Mouse (Mus musculus): ENCODE measurements around the gene Maats1. TPM values are rescaled to one million over a fixed set of nuclear protein-coding genes. Genes with fewer than 3 reads are reported as not detected.
"Not testable (repeated sequence)": the region's sequence is repeated elsewhere in the genome, so short reads cannot be mapped to it uniquely, and the experiment has no call there.

Gene Maats1
- polyA plus RNA-seq, 1 experiment from 2014 or later: 0.98 TPM

DNA sequence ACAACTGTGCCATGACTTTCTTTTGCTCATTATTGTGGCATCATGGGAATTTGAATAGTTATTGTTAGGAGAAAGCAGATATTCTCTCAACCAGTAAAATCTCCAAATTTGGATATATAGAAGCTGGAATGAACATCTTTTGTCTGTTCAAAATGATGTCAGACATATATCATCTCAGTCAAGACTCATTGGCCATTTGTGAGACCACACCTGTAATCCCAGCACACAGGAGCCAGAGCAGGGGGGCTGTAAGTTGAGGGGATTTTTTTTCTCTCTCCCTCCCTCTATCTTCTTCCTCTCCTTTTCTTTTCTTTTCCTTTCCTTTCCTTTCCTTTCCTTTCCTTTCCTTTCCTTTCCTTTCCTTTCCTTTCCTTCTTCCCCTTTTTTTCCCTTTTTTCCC, 10.9 kb upstream of the Maats1 start:
- H3K36me3 ChIP-seq: peaks cover 43% of the 10 kb centered on the region
- H3K27me3 ChIP-seq (ENCODE audit: low read depth, poor library complexity, severe bottlenecking): no peaks in the 10 kb centered on the region
- no peaks in the 10 kb centered on the region for H3K9me3 ChIP-seq (replicated peaks)
- no peak overlapping the region for H3K27ac ChIP-seq (replicated peaks)
- no peak overlapping the region for H3K4me3 ChIP-seq
- peaks cover 7% of the 10 kb centered on the region for H3K4me1 ChIP-seq
- no peak for DNase-seq (ENCODE audit: low spot score)

DNA sequence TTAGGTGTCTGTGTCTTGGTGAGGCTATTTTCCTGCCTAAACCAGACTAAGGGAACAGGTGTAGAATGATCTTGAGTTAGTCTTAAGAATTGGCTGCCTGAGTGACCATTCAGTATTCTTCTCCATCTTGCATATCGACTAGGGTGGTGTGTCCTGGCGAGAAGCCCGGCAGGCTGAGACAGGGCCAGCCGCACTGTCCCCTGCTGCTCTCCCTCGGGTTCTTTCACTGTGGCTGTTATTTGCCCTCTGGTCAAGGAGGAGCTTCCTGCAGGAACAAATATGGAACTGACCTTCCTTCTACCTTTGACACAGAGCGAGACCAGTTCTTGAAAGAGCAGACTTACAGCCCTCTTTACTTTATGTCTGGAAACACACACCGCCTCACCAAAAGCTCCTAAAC, 10.1 kb upstream of the Maats1 start:
- DNase-seq (ENCODE audit: low spot score): no peak
- no peaks in the 10 kb centered on the region for H3K27me3 ChIP-seq (ENCODE audit: low read depth, poor library complexity, severe bottlenecking)
- H3K4me1 ChIP-seq: peaks cover 12% of the 10 kb centered on the region
- H3K36me3 ChIP-seq: peaks cover 43% of the 10 kb centered on the region
- no peak overlapping the region for H3K4me3 ChIP-seq
- no peaks in the 10 kb centered on the region for H3K9me3 ChIP-seq (replicated peaks)
- WGBS: 88% methylated on average over 7 of the region's 7 CpGs
- H3K27ac ChIP-seq (replicated peaks): no peak overlapping the region

DNA sequence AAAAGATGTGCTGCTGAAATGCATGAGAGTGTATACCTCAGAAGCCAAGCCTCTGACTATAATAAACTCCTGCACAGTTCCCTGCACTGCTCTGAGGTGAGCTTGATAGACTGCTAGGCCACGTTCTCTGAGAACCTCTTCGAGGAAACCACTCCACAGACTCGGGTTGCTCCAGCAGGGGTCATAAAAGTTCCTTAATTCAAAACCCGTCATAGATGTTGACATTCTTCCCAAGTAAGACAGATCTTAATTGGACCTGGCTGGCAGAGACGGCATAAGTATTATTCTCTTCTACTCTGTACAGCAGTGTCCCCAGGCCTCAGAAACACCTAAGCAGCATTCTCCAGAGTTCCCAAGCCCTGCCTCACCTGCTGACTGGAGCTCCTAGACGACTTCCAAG, 9.0 kb upstream of the Maats1 start:
- H3K27me3 ChIP-seq (ENCODE audit: low read depth, poor library complexity, severe bottlenecking): no peaks in the 10 kb centered on the region
- H3K36me3 ChIP-seq: peaks cover 41% of the 10 kb centered on the region
- no peak for DNase-seq (ENCODE audit: low spot score)
- no peaks in the 10 kb centered on the region for H3K9me3 ChIP-seq (replicated peaks)
- H3K4me1 ChIP-seq: peaks cover 12% of the 10 kb centered on the region
- H3K4me3 ChIP-seq: no peak overlapping the region
- no peak overlapping the region for H3K27ac ChIP-seq (replicated peaks)
- WGBS: 89% methylated on average over 6 of the region's 6 CpGs

DNA sequence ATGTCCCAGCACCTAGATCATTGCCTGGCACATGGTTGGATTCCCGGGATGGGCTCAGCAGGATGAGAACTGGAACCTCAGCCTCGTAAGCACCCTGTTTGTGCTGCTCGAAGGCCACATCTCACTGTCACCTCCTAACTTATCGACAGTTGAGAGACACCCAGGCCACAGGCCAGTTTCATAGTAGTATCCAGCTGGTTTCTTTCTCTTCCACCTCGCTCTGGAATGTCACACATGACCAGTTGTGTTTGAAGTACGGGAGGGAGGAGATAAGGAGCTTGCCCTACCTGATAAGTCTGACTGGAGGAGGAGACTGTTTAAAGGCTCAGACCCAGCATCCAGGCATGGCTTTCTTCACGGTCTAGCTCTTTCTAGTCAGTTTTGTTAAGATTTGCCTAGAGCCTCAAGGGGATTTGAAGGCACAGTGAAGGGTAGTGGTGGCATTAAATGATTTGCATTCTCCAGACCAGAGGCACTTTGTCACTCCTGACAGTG, 8.5 kb upstream of the Maats1 start:
- 85% methylated on average over 7 of the region's 7 CpGs for WGBS

DNA sequence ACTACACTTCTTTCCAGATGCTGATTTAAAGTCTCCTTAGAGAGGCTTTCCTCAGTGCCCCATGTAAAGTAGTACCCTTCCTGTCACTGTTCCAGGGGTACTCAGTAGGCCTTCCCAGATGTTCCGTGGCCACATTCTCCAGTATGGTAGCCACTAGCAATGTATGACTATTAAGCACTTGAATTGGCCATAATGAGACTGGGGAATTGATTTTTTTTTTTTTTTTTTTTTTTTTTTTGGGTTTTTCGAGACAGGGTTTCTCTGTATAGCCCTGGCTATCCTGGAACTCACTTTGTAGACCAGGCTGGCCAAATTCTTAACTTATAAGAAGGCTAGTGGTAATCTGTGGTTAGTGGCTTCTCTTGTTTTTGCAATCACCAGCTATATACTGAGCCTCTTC, 7.9 kb upstream of the Maats1 start:
- 87% methylated on average over 2 of the region's 2 CpGs for WGBS
- Histone ChIP-seq H3K27me3 (ENCODE audit: low read depth, poor library complexity, severe bottlenecking) (no peaks in the 10 kb centered on the region), H3K9me3 (replicated peaks) (no peaks in the 10 kb centered on the region), H3K36me3 (peaks cover 41% of the 10 kb centered on the region), H3K4me3 (no peak overlapping the region), H3K27ac (replicated peaks) (no peak overlapping the region), H3K4me1 (peaks cover 12% of the 10 kb centered on the region)
- DNase-seq (ENCODE audit: low spot score): no peak

More for the DNA sequence above, 8.5 kb upstream of the Maats1 start:
- Histone ChIP-seq H3K4me1 (peaks cover 12% of the 10 kb centered on the region), H3K9me3 (replicated peaks) (no peaks in the 10 kb centered on the region), H3K27me3 (ENCODE audit: low read depth, poor library complexity, severe bottlenecking) (no peaks in the 10 kb centered on the region), H3K4me3 (no peak overlapping the region), H3K36me3 (peaks cover 41% of the 10 kb centered on the region), H3K27ac (replicated peaks) (no peak overlapping the region)
- DNase-seq (ENCODE audit: low spot score): no peak

DNA sequence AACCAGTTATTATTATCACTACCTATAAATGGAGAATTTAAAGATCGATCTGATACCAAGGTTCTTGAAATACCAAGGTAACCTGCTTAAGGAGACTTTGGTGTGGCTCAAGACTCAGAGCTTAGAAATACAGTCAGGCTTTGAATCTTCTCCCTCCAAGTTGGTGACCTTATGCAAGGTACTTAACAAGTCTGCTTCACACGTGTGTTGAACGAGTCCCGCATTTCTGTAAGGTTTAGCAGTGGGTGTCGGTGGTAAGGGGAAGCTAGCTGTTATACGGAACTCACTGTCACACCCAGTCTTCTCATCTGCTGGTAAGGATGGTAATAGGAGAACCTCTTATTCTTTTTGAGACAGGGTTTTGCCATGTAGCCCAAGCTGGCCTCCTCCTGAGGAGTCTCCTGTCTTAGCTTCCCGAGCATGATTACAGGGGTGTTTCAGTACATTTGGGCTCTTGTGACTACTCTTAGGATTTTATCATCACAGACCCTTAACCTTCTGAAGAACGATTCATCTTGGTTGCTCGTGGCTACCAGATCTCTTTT, 6.3 kb upstream of the Maats1 start:
- DNase-seq (ENCODE audit: low spot score): no peak
- Histone ChIP-seq H3K36me3 (peaks cover 36% of the 10 kb centered on the region), H3K27me3 (ENCODE audit: low read depth, poor library complexity, severe bottlenecking) (no peaks in the 10 kb centered on the region), H3K9me3 (replicated peaks) (no peaks in the 10 kb centered on the region), H3K4me1 (peaks cover 12% of the 10 kb centered on the region), H3K4me3 (peak overlapping the region; percentile 74), H3K27ac (replicated peaks) (no peak overlapping the region)
- WGBS: 90% methylated on average over 9 of the region's 9 CpGs

DNA sequence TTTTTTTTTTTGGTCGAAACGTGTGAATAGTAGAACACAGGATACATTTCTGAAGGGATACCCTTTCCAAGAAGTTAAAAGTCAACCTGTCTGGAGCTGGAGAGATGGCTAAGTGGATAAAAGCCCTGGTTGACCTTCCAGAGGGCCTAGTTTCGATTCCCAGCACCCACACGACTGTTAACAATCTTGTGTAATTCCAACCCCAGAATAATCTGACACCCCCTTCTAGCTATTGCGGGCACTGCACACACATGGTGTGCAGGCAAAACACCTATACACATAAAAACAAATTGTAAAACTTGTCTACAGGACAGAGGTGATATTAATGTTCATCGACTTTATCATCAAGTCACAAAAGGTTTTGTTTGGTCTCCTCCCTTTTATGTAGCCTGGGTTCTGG, 5.6 kb upstream of the Maats1 start:
- H3K4me3 ChIP-seq: peak overlapping the region; percentile 74
- no peak for DNase-seq (ENCODE audit: low spot score)
- WGBS: 58% methylated on average over 6 of the region's 6 CpGs
- no peaks in the 10 kb centered on the region for H3K27me3 ChIP-seq (ENCODE audit: low read depth, poor library complexity, severe bottlenecking)
- peak overlapping the region; percentile 90; the same call in 1 of the 2 replicates for H3K27ac ChIP-seq (replicated peaks)
- no peaks in the 10 kb centered on the region for H3K9me3 ChIP-seq (replicated peaks)
- peaks cover 36% of the 10 kb centered on the region for H3K36me3 ChIP-seq
- H3K4me1 ChIP-seq: peaks cover 12% of the 10 kb centered on the region

DNA sequence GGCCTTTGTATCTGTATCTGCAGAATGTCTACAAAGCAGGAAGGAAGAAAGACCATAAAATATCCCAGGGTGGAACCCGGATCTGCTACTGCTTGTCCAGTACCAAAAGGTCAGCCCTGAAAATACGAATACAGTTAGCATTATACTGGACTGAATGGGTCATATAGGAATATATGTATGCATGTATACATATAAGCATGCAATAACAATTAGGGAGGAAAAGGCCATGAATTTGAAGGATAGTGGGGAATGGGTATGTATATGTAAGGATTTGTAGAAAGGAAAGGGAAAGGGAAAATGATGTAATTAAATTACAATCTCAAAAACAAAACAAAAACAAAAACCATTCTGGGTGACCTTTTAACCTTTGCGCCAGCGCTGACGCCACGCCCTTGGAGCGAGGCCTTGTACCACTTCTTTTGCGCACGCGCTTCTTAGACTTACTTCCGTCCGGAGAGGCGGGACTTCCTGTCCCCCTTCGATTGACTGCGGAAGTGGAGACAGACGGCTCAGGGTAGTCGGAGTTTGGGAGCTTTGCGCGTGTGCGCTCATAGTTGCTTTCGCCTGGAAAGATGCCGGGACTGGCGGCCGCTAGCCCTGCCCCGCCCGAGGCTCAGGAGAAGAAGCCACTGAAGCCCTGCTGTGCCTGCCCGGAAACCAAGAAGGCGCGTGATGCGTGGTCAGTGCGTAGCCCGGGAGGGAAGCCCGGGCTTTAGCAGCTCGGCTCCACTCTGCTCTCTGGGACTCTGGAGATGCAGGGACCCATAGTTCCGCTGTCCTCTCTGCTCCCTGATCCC, 4.8 kb upstream of the Maats1 start, which contains the start of the genes Cox17 and Gm21987:
Cox17 (plus strand) TSS at position 463 of the 797 bp plus-strand sequence.
Gm21987 (plus strand) TSS at position 512 of the 797 bp plus-strand sequence.
- Histone ChIP-seq H3K9me3 (replicated peaks) (no peaks in the 10 kb centered on the region), H3K27ac (replicated peaks) (peak within 1 kb of the TSS; percentile 90), H3K4me1 (peaks cover 20% of the 10 kb centered on the region), H3K27me3 (ENCODE audit: low read depth, poor library complexity, severe bottlenecking) (no peaks in the 10 kb centered on the region), H3K4me3 (peak within 1 kb of the TSS; percentile 74), H3K36me3 (peaks cover 28% of the 10 kb centered on the region)
- DNase-seq (ENCODE audit: low spot score): peak; percentile 91
- 3% methylated on average over 35 of the region's 35 CpGs for WGBS

DNA sequence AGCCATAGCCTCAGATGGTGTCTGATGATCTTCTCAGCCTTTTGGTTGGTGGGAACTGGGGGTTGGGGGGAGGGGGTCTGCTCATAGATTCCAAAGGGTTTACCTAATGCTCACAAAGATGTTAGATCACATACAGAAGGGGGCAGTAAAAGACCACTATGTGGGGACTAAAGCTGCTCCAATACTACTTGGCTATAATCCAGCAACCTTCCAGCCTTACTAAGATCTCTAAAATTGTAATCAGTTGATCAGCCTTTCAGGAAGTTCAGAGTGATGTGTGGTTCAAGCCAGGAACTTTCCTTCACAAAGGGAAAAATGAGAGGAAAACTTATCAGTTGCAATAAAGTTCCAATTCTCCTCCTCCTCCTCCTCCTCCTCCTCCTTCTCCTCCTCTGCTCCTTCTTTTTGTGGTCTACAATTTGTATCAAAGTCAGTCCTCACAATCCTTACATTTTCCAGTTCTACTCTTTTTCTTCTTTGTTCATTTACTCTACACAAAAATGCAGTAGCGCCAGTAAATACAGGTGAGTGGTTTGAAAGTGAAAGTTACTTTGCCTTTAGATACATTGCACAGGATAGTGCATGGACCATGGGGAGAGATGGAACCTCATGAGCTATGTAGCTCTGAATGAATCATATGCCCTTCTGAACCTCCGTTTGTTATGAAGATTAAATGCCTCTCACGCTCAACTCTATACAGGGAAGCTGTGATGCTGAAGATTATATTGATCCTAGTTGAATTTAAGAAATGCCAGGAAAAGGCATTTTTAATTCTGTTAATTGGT, 3.2 kb upstream of the Maats1 start:
- peak; percentile 18 for DNase-seq (ENCODE audit: low spot score)
- Histone ChIP-seq H3K4me1 (peaks cover 26% of the 10 kb centered on the region), H3K27ac (replicated peaks) (no peak overlapping the region), H3K9me3 (replicated peaks) (no peaks in the 10 kb centered on the region), H3K36me3 (peaks cover 12% of the 10 kb centered on the region), H3K27me3 (ENCODE audit: low read depth, poor library complexity, severe bottlenecking) (no peaks in the 10 kb centered on the region), H3K4me3 (no peak overlapping the region)
- WGBS: 85% methylated on average over 3 of the region's 3 CpGs

DNA sequence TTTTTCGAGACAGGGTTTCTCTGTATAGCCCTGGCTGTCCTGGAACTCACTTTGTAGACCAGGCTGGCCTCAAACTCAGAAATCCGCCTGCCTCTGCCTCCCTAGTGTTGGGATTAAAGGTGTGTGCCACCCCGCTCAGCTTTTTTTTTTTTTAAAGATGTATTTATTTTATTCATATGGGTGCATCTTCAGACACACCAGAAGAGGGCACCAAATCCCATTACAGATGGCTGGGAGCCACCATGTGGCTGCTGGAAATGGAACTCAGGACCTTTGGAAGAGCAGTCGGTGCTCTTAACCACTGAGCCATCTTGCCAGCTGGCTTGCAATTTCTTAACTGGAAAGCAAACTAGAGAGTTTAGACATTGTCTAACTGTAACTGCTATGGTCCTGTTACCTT, 3.9 kb downstream of the Maats1 start:
- not testable (repeated sequence) for H3K27ac ChIP-seq (replicated peaks); H3K27me3 ChIP-seq (ENCODE audit: low read depth, poor library complexity, severe bottlenecking); H3K36me3 ChIP-seq; H3K4me3 ChIP-seq; DNase-seq (ENCODE audit: low spot score); H3K9me3 ChIP-seq (replicated peaks)
- WGBS: 85% methylated on average over 4 of the region's 4 CpGs
- peaks cover 14% of the 10 kb centered on the region for H3K4me1 ChIP-seq

DNA sequence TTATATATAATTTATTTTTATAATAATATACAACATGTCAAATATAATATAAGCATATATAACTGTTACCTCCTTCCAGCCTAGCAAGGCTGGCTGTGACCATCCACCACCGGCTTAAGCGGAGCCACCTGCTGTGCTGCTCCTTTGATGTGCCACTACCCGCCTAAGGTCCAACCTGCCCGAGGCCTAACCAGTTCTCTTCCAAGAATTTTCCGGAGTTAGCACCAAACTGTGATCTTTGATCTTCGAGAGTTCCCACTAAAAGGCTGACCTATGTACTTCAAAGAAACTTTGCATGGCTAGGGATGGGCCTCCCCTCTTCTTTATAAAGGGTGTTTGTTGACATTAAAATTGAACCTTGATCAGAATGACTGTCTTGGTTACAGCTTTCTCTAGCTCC, 7.5 kb downstream of the Maats1 start:
- no peak overlapping the region for H3K4me3 ChIP-seq
- H3K9me3 ChIP-seq (replicated peaks): no peaks in the 10 kb centered on the region
- WGBS: 47% methylated on average over 6 of the region's 6 CpGs
- no peak overlapping the region for H3K27ac ChIP-seq (replicated peaks)
- H3K4me1 ChIP-seq: no peaks in the 10 kb centered on the region
- no peaks in the 10 kb centered on the region for H3K27me3 ChIP-seq (ENCODE audit: low read depth, poor library complexity, severe bottlenecking)
- DNase-seq (ENCODE audit: low spot score): no peak
- no peaks in the 10 kb centered on the region for H3K36me3 ChIP-seq

DNA sequence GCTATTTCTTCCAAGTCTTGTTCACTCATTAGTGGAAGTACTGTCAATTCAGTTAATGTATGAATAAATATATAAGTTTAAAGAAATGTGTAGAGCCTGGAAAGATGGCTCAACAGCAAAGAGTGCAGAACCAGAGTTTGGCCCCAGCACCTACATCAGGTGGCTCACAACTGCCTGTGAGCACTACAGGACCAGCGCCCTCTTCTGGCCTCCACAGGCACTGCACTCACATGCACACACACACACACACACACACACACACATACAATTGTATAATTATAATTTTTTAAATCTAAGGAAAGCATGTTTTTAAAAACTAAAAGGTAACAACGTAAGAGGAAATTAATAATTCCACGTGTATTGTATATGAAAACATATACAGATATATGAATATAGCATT, 12.6 kb downstream of the Maats1 start:
- no peak overlapping the region for H3K4me3 ChIP-seq
- DNase-seq (ENCODE audit: low spot score): no peak
- 0 out of 2 replicates have a peak, but pooled peaks cover 2% of the 10 kb centered on the region for H3K36me3 ChIP-seq
- H3K27me3 ChIP-seq (ENCODE audit: low read depth, poor library complexity, severe bottlenecking): no peaks in the 10 kb centered on the region
- no peaks in the 10 kb centered on the region for H3K4me1 ChIP-seq
- WGBS: 86% methylated on average over 3 of the region's 3 CpGs
- H3K27ac ChIP-seq (replicated peaks): no peak overlapping the region
- H3K9me3 ChIP-seq (replicated peaks): no peaks in the 10 kb centered on the region

All from midbrain, embryonic 10.5 days (tissue).